Mouse (Mus musculus) stomach, embryonic 15.5 days (tissue): ENCODE measurements around the gene Gpr180. TPM values are rescaled to one million over a fixed set of nuclear protein-coding genes. Genes with fewer than 3 reads are reported as not detected.
"Not testable (repeated sequence)": the region's sequence is repeated elsewhere in the genome, so short reads cannot be mapped to it uniquely, and the experiment has no call there.

Experiments used
- ATAC-seq: fragments of 200-750 bp; cut with Nextera tagmentation; 2 replicates; pipeline ENCODE4 v1.8.0; 2017; ENCODE audit warnings: low read depth, moderate number of reproducible peaks, moderate TSS enrichment; ENCODE audit not compliant: insufficient read depth, low FRiP score
- H3K27ac ChIP-seq: fragments of 300-500 bp; sonication (generic); 2 replicates; pipeline ENCODE4 v1.5.1; 2015; ENCODE audit warnings: mild to moderate bottlenecking, inconsistent platforms
- H3K27me3 ChIP-seq: fragments of 300-500 bp; sonication (generic); replicated peaks from 2 replicates; pipeline ENCODE4 v1.6.1; 2015; ENCODE audit warnings: inconsistent platforms
- H3K36me3 ChIP-seq: fragments of 300-500 bp; sonication (generic); 2 replicates; pipeline ENCODE4 v1.6.1; 2015; ENCODE audit warnings: inconsistent platforms
- H3K4me1 ChIP-seq: fragments of 300-500 bp; sonication (generic); 2 replicates; pipeline ENCODE4 v1.6.1; 2015; ENCODE audit warnings: inconsistent platforms
- H3K4me2 ChIP-seq: fragments of 300-500 bp; sonication (generic); 2 replicates; pipeline ENCODE4 v1.6.1; 2015; ENCODE audit warnings: mild to moderate bottlenecking, inconsistent platforms
- H3K4me3 ChIP-seq: fragments of 300-500 bp; sonication (generic); replicated peaks from 2 replicates; pipeline ENCODE4 v1.5.1; 2015; ENCODE audit warnings: inconsistent platforms
- H3K9ac ChIP-seq: fragments of 300-500 bp; sonication (generic); 2 replicates; pipeline ENCODE4 v1.6.1; 2015; ENCODE audit warnings: inconsistent platforms
- H3K9me3 ChIP-seq: fragments of 300-500 bp; sonication (generic); 2 replicates; pipeline ENCODE4 v1.6.1; 2016; ENCODE audit warnings: inconsistent platforms
- WGBS: fragments of 180-500 bp; shearing (Covaris S2); methylation state at CpG from one replicate; pipeline ENCODE4 v1.1.7; 2015; 5-methylcytosine and 5-hydroxymethylcytosine counted together
- polyA plus RNA-seq: library from polyadenylated mRNA; unstranded; fragments of >200 nt; fragmentation: Nextera tagmentation; extraction: Ambion mirVana; gene quantifications from 2 replicates; pipeline ENCODE4 v1.2.1, GENCODE M21; 2015

Gpr180 gene
- polyA plus RNA-seq, 1 experiment from 2014 or later, result 55.7 TPM

GRCm38 (mm10) chr14:118131472-118131871 lies 5.5 kb upstream of the Gpr180 start:
- peaks cover 4% of the 10 kb centered on the region for H3K36me3 ChIP-seq
- H3K4me2 ChIP-seq, result peak overlapping the region; percentile 72
- no peaks in the 10 kb centered on the region for H3K9me3 ChIP-seq
- ATAC-seq, result no peak
- H3K27me3 ChIP-seq, result no peaks in the 10 kb centered on the region
- no peak overlapping the region for H3K27ac ChIP-seq
- H3K4me1 ChIP-seq, result peaks cover 14% of the 10 kb centered on the region
- peak overlapping the region; percentile 26; the same call in 1 of the 2 replicates for H3K9ac ChIP-seq
- H3K4me3 ChIP-seq, result peak overlapping the region; percentile 78
- 77% methylated on average over 7 of the region's 7 CpGs for WGBS

GRCm38 (mm10) chr14:118131931-118132641 lies 4.9 kb upstream of the Gpr180 start:
- Histone ChIP-seq H3K4me1 (peaks cover 14% of the 10 kb centered on the region), H3K27ac (no peak overlapping the region), H3K4me3 (peak overlapping the region; percentile 78), H3K9ac (peak overlapping the region; percentile 26; the same call in 1 of the 2 replicates), H3K4me2 (peak overlapping the region; percentile 72), H3K36me3 (no peaks in the 10 kb centered on the region), H3K27me3 (no peaks in the 10 kb centered on the region), H3K9me3 (no peaks in the 10 kb centered on the region)
- 9% methylated on average over 21 of the region's 21 CpGs for WGBS
- peak; percentile 0; the same call in 1 of the 2 replicates for ATAC-seq

- H3K9ac ChIP-seq, result peak within 1 kb of the TSS; percentile 26; the same call in 1 of the 2 replicates
- H3K4me1 ChIP-seq, result peaks cover 14% of the 10 kb centered on the region
- no peak within 1 kb of the TSS for H3K27ac ChIP-seq
- H3K27me3 ChIP-seq, result no peaks in the 10 kb centered on the region
- 0% methylated on average over 28 of the region's 28 CpGs for WGBS
- peak within 1 kb of the TSS; percentile 72 for H3K4me2 ChIP-seq
- peak within 1 kb of the TSS; percentile 78 for H3K4me3 ChIP-seq
- no peaks in the 10 kb centered on the region for H3K9me3 ChIP-seq
- no peaks in the 10 kb centered on the region for H3K36me3 ChIP-seq
- ATAC-seq, result peak; percentile 67
These were observed 4.3 kb upstream of the Gpr180 start, which contains the start of gene Tgds for GRCm38 (mm10) chr14:118132642-118132977. TSS of gene Tgds (minus strand) at chr14:118132755.

GRCm38 (mm10) chr14:118137487-118137886 lies 529 bp downstream of the Gpr180 start:
- ATAC-seq, result peak; percentile 5; the same call in 1 of the 2 replicates
- Histone ChIP-seq H3K4me3 (peak overlapping the region; percentile 92), H3K9me3 (no peaks in the 10 kb centered on the region), H3K36me3 (peaks cover 23% of the 10 kb centered on the region), H3K27ac (peak overlapping the region; percentile 66), H3K4me1 (0 out of 2 replicates have a peak, but pooled peaks cover 5% of the 10 kb centered on the region), H3K9ac (peak overlapping the region; percentile 94), H3K27me3 (no peaks in the 10 kb centered on the region), H3K4me2 (peak overlapping the region; percentile 83)
- 1% methylated on average over 13 of the region's 13 CpGs for WGBS

GRCm38 (mm10) chr14:118142283-118142682 lies 5.3 kb downstream of the Gpr180 start:
- H3K4me3 ChIP-seq, result no peak overlapping the region
- no peaks in the 10 kb centered on the region for H3K27me3 ChIP-seq
- no peak overlapping the region for H3K27ac ChIP-seq
- no peaks in the 10 kb centered on the region for H3K9me3 ChIP-seq
- H3K36me3 ChIP-seq, result peaks cover 23% of the 10 kb centered on the region
- no peak for ATAC-seq
- no peak overlapping the region for H3K4me2 ChIP-seq
- H3K9ac ChIP-seq, result no peak overlapping the region
- WGBS, result 93% methylated on average over 5 of the region's 5 CpGs
- H3K4me1 ChIP-seq, result no peaks in the 10 kb centered on the region

GRCm38 (mm10) chr14:118148046-118148445 lies 11.1 kb downstream of the Gpr180 start:
- Histone ChIP-seq H3K4me3 (no peak overlapping the region), H3K4me1 (no peaks in the 10 kb centered on the region), H3K27me3 (no peaks in the 10 kb centered on the region), H3K9me3 (no peaks in the 10 kb centered on the region), H3K4me2 (no peak overlapping the region), H3K27ac (no peak overlapping the region), H3K9ac (no peak overlapping the region), H3K36me3 (0 out of 2 replicates have a peak, but pooled peaks cover 5% of the 10 kb centered on the region)
- 90% methylated on average over 13 of the region's 13 CpGs for WGBS
- ATAC-seq, result no peak

GRCm38 (mm10) chr14:118148554-118148953 lies 11.6 kb downstream of the Gpr180 start:
- ATAC-seq, result no peak
- Histone ChIP-seq H3K27me3 (no peaks in the 10 kb centered on the region), H3K36me3 (peaks cover 7% of the 10 kb centered on the region), H3K9ac (no peak overlapping the region), H3K4me3 (no peak overlapping the region), H3K4me2 (no peak overlapping the region), H3K4me1 (no peaks in the 10 kb centered on the region), H3K27ac (no peak overlapping the region), H3K9me3 (no peaks in the 10 kb centered on the region)
- WGBS, result 74% methylated on average over 10 of the region's 10 CpGs

GRCm38 (mm10) chr14:118150656-118151551 lies 13.9 kb downstream of the Gpr180 start:
- WGBS, result 87% methylated on average over 26 of the region's 26 CpGs
- H3K27me3 ChIP-seq, result no peaks in the 10 kb centered on the region
- H3K27ac ChIP-seq, result no peak overlapping the region
- no peak overlapping the region for H3K4me3 ChIP-seq
- H3K4me2 ChIP-seq, result no peak overlapping the region
- H3K36me3 ChIP-seq, result peaks cover 12% of the 10 kb centered on the region
- ATAC-seq, result no peak
- no peaks in the 10 kb centered on the region for H3K9me3 ChIP-seq
- no peaks in the 10 kb centered on the region for H3K4me1 ChIP-seq
- H3K9ac ChIP-seq, result no peak overlapping the region

GRCm38 (mm10) chr14:118151651-118152293 lies 14.8 kb downstream of the Gpr180 start:
- Histone ChIP-seq H3K27me3 (no peaks in the 10 kb centered on the region), H3K27ac (no peak overlapping the region), H3K9ac (no peak overlapping the region), H3K4me3 (no peak overlapping the region), H3K4me1 (no peaks in the 10 kb centered on the region), H3K36me3 (peaks cover 13% of the 10 kb centered on the region), H3K4me2 (no peak overlapping the region), H3K9me3 (no peaks in the 10 kb centered on the region)
- no peak for ATAC-seq
- WGBS, result 64% methylated on average over 5 of the region's 5 CpGs

- Histone ChIP-seq H3K36me3 (peaks cover 15% of the 10 kb centered on the region), H3K27me3 (no peaks in the 10 kb centered on the region)
These were observed 15.3 kb downstream of the Gpr180 start for GRCm38 (mm10) chr14:118152294-118152651.

GRCm38 (mm10) chr14:118156056-118156455 lies 19.1 kb downstream of the Gpr180 start:
- ATAC-seq, H3K9ac ChIP-seq, H3K4me3 ChIP-seq, H3K27me3 ChIP-seq, H3K4me2 ChIP-seq, H3K9me3 ChIP-seq, H3K4me1 ChIP-seq, H3K27ac ChIP-seq: not testable (repeated sequence)
- WGBS, result 91% methylated on average over 16 of the region's 16 CpGs
- peaks cover 34% of the 10 kb centered on the region for H3K36me3 ChIP-seq

More at GRCm38 (mm10) chr14:118152294-118152651, 15.3 kb downstream of the Gpr180 start:
- Histone ChIP-seq H3K4me2 (no peak overlapping the region), H3K4me1 (no peaks in the 10 kb centered on the region), H3K9ac (no peak overlapping the region), H3K4me3 (no peak overlapping the region), H3K9me3 (no peaks in the 10 kb centered on the region), H3K27ac (no peak overlapping the region)
- 89% methylated on average over 8 of the region's 8 CpGs for WGBS
- ATAC-seq, result no peak
